Mouse (Mus musculus): ENCODE data around the gene Iqcn.

GRCm38 (mm10) chr8:70674109-70674508 is 29.1 kb upstream of the Iqcn start:
- no peak for TF ChIP-seq CTCF (IDR thresholded peaks at IDR 0.05)
- TF ChIP-seq POLR2A (IDR thresholded peaks at IDR 0.05; ENCODE audit: insufficient read depth, low read depth, low read length), result no peak
- TF ChIP-seq EP300 (IDR thresholded peaks at IDR 0.05; ENCODE audit: insufficient read depth, low read depth, low read length), result no peak
